14 mouse cellular contexts compared by ENCODE assay signal in genomic region chr2:155333421-155333820, GRCm38 (mm10). TPM values are rescaled to one million over a fixed set of nuclear protein-coding genes. Genes with fewer than 3 reads are reported as not detected.
DNase-seq lines count a peak whose midpoint lies in the region.
"Had no signal": no experiment of that assay in that cellular context is flagged by ENCODE, and none has a peak within 500 bp of the region (broad histone marks: within the 10 kb centered on the region; RNA-seq: fewer than 3 reads in every experiment).

No protein-coding gene starts in this region.

- intact Hi-C loops in heart, postnatal 25 days (cut with DNase I), result no loop called here

- DNase-seq in adrenal gland, adult 2 months, result peak; percentile 66
- DNase-seq in adrenal gland, postnatal 25 days, result no peak
- DNase-seq in heart, adult 11 months, result peak; percentile 34
- DNase-seq in heart, postnatal 25 days (ENCODE audit: low spot score), result no peak
- peak; percentile 22 for DNase-seq in adipocyte (ENCODE audit: low spot score)
- DNase-seq: adrenal gland, postnatal 14 days; B cell, adult 2 months; cerebellum, adult 11 months; cerebellum, adult 18-20 months; cerebellum, adult 8-10 months; cerebellum, adult 9-11 months; cerebellum, postnatal 14 days; cerebellum, postnatal 36 days; embryo, embryonic 11 days had no signal

RNA-seq across cellular contexts. Expression of gene Pigu, which starts 23.8 kb away (rescaled TPM):
- total RNA-seq in adrenal gland, adult 2 months (2021), result 10 to 100 TPM; 41.2 to 41.5 TPM
- polyA plus RNA-seq in adrenal gland, adult 2 months (2012; rRNA removed), result 19.6 TPM in 2 replicates
- 40.9 and 46.2 TPM in 2 replicates for total RNA-seq in adrenal gland, postnatal 25 days (2021)
- total RNA-seq in heart, postnatal 25 days (2021), result 10 to 100 TPM; 28.4 to 28.7 TPM

RNA-seq across cellular contexts. Expression of gene Trp53inp2, which starts 47.4 kb away (rescaled TPM):
- 100 to 1,000 TPM; 221 to 429 TPM for total RNA-seq in adrenal gland, adult 2 months (2021)
- 714 and 755 TPM in 2 replicates for polyA plus RNA-seq in adrenal gland, adult 2 months (2012; rRNA removed)
- total RNA-seq in adrenal gland, postnatal 25 days (2021), result 322 and 410 TPM in 2 replicates
- 100 to 1,000 TPM; 491 to 545 TPM for total RNA-seq in heart, postnatal 25 days (2021)

RNA-seq across cellular contexts. Expression of gene Map1lc3a, which starts 57.3 kb away (rescaled TPM):
- 100 to 1,000 TPM; 475 to 819 TPM for total RNA-seq in adrenal gland, adult 2 months (2021)
- 2,934 and 3,400 TPM in 2 replicates for polyA plus RNA-seq in adrenal gland, adult 2 months (2012; rRNA removed)
- 818 and 895 TPM in 2 replicates for total RNA-seq in adrenal gland, postnatal 25 days (2021)
- 100 to 1,000 TPM; 712 to 776 TPM for total RNA-seq in heart, postnatal 25 days (2021)

Comparison
In these comparisons a context has a peak if more than half of its experiments do, and no peak if none do; other contexts are left out.
1. DNase-seq: peak in adrenal gland, adult 2 months (single experiment), heart, adult 11 months (single experiment) and adipocyte (single experiment); none in adrenal gland, postnatal 25 days (single experiment) and heart, postnatal 25 days (single experiment).